Mouse (Mus musculus) heart, embryonic 10.5 days (tissue): ENCODE measurements around the gene Spg20. TPM values are rescaled to one million over a fixed set of nuclear protein-coding genes. Genes with fewer than 3 reads are reported as not detected.

Source experiments
- DNase-seq: peaks from one replicate; pipeline ENCODE4 v3.0.0-alpha.2; 2017; ENCODE audit warnings: low spot score
- H3K27ac ChIP-seq: fragments of 300-500 bp; sonication (generic); 2 replicates; pipeline ENCODE4 v1.5.1; 2016; ENCODE audit warnings: mild to moderate bottlenecking
- H3K27me3 ChIP-seq: fragments of 300-500 bp; sonication (generic); 2 replicates; pipeline ENCODE4 v1.6.1; 2016; ENCODE audit warnings: mild to moderate bottlenecking; ENCODE audit not compliant: poor library complexity, insufficient read depth, severe bottlenecking
- H3K36me3 ChIP-seq: fragments of 300-500 bp; sonication (generic); 2 replicates; pipeline ENCODE4 v1.6.1; 2016; ENCODE audit warnings: mild to moderate bottlenecking, moderate library complexity
- H3K4me1 ChIP-seq: fragments of 300-500 bp; sonication (generic); 2 replicates; pipeline ENCODE4 v1.6.1; 2016; ENCODE audit warnings: mild to moderate bottlenecking
- H3K4me3 ChIP-seq: fragments of 300-500 bp; sonication (generic); 2 replicates; pipeline ENCODE4 v1.5.1; 2016; ENCODE audit warnings: mild to moderate bottlenecking, moderate library complexity
- H3K9me3 ChIP-seq: fragments of 300-500 bp; sonication (generic); 2 replicates; pipeline ENCODE4 v1.6.1; 2016; ENCODE audit warnings: mild to moderate bottlenecking, moderate library complexity
- WGBS: fragments of 180-500 bp; shearing (Covaris S2); methylation state at CpG from one replicate; pipeline ENCODE4 v1.1.7; 2016; 5-methylcytosine and 5-hydroxymethylcytosine counted together
- polyA plus RNA-seq: library from polyadenylated mRNA; unstranded; fragments of >200 nt; fragmentation: Nextera tagmentation; extraction: Ambion mirVana; gene quantifications from 2 replicates; pipeline ENCODE4 v1.2.1, GENCODE M21; 2016

Spg20 gene
- polyA plus RNA-seq, 1 experiment from 2014 or later, result 54.9 TPM

GRCm38 (mm10) chr3:55105372-55106023, 6.4 kb upstream of the Spg20 start:
- no peaks in the 10 kb centered on the region for H3K36me3 ChIP-seq
- peak overlapping the region; percentile 36; the same call in 1 of the 2 replicates for H3K27ac ChIP-seq
- peaks cover 6% of the 10 kb centered on the region; the same call in 1 of the 2 replicates for H3K4me1 ChIP-seq
- H3K27me3 ChIP-seq, result no peaks in the 10 kb centered on the region
- no peaks in the 10 kb centered on the region for H3K9me3 ChIP-seq
- no peak for DNase-seq
- H3K4me3 ChIP-seq, result no peak overlapping the region
- WGBS, result 53% methylated on average over 14 of the region's 14 CpGs

- Histone ChIP-seq H3K36me3 (no peaks in the 10 kb centered on the region), H3K27ac (no peak overlapping the region), H3K4me1 (peaks cover 6% of the 10 kb centered on the region; the same call in 1 of the 2 replicates), H3K4me3 (no peak overlapping the region), H3K27me3 (no peaks in the 10 kb centered on the region), H3K9me3 (no peaks in the 10 kb centered on the region)
- DNase-seq, result no peak
- 84% methylated on average over 17 of the region's 17 CpGs for WGBS
Measured at GRCm38 (mm10) chr3:55106051-55106450, 5.9 kb upstream of the Spg20 start.

DNA sequence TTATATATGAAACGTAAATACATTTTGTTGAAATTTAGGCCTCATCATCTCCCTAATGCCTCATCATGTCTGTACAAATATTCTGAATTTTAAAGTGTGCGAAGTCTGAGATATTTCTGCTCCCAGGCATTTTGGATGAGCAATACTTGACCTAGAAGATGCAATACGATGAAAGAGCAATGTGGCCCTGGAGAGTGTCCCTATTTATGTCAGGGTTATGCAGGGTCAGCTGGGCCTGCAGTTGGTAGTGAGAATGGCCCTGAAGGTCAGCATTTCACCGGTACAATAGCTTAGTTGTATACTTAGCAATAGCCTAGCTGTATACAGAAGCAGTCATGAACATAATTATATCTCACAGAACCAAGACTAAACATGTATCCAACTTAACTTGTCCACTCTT, 2.8 kb upstream of the Spg20 start:
- peaks cover 17% of the 10 kb centered on the region for H3K4me1 ChIP-seq
- 79% methylated on average over 4 of the region's 4 CpGs for WGBS
- no peak overlapping the region for H3K27ac ChIP-seq
- DNase-seq, result no peak
- no peaks in the 10 kb centered on the region for H3K9me3 ChIP-seq
- H3K27me3 ChIP-seq, result no peaks in the 10 kb centered on the region
- H3K36me3 ChIP-seq, result no peaks in the 10 kb centered on the region
- no peak overlapping the region for H3K4me3 ChIP-seq

GRCm38 (mm10) chr3:55112710-55113415, 955 bp downstream of the Spg20 start:
- Histone ChIP-seq H3K27me3 (no peaks in the 10 kb centered on the region), H3K27ac (peak overlapping the region; percentile 97), H3K36me3 (peaks cover 12% of the 10 kb centered on the region), H3K9me3 (no peaks in the 10 kb centered on the region), H3K4me1 (peaks cover 31% of the 10 kb centered on the region), H3K4me3 (peak overlapping the region; percentile 88)
- no peak for DNase-seq
- 56% methylated on average over 16 of the region's 16 CpGs for WGBS

- no peak for DNase-seq
- Histone ChIP-seq H3K27me3 (no peaks in the 10 kb centered on the region), H3K4me1 (peaks cover 35% of the 10 kb centered on the region), H3K36me3 (peaks cover 28% of the 10 kb centered on the region), H3K4me3 (no peak overlapping the region), H3K9me3 (no peaks in the 10 kb centered on the region), H3K27ac (peak overlapping the region; percentile 36; the same call in 1 of the 2 replicates)
- 52% methylated on average over 7 of the region's 7 CpGs for WGBS
Measured at GRCm38 (mm10) chr3:55114313-55115065, 2.6 kb downstream of the Spg20 start.

GRCm38 (mm10) chr3:55115071-55115470, 3.2 kb downstream of the Spg20 start:
- Histone ChIP-seq H3K4me3 (no peak overlapping the region), H3K4me1 (peaks cover 35% of the 10 kb centered on the region), H3K9me3 (no peaks in the 10 kb centered on the region), H3K27ac (no peak overlapping the region; the same call in 1 of the 2 replicates), H3K27me3 (no peaks in the 10 kb centered on the region), H3K36me3 (peaks cover 34% of the 10 kb centered on the region)
- whole genome bisulfite sequencing, result 51% methylated on average over 1 of the region's 1 CpGs
- no peak for DNase-seq

DNA sequence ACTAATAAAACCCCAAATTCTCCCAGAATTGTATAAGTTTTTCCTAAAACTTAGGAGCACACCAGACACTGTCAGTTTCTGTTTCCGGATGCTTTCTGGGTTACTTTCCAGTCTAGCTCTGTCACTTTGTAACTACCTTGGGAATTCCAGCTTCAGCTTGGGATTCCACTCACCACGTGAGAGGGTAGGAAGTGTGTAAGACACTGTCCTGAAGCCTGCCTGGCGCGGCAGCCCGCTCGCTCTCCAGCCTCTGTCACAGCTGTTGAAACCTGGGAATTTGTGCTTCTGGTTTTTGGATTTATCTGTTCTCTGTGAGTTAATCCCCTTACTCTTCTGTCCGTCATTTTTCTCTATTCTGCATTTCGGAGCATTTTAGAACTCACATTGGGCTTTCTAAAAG, 4.1 kb downstream of the Spg20 start:
- H3K36me3 ChIP-seq, result peaks cover 41% of the 10 kb centered on the region
- no peak for DNase-seq
- H3K4me3 ChIP-seq, result no peak overlapping the region
- no peaks in the 10 kb centered on the region for H3K27me3 ChIP-seq
- H3K9me3 ChIP-seq, result no peaks in the 10 kb centered on the region
- 56% methylated on average over 8 of the region's 8 CpGs for WGBS
- no peak overlapping the region for H3K27ac ChIP-seq
- H3K4me1 ChIP-seq, result peaks cover 42% of the 10 kb centered on the region

DNA sequence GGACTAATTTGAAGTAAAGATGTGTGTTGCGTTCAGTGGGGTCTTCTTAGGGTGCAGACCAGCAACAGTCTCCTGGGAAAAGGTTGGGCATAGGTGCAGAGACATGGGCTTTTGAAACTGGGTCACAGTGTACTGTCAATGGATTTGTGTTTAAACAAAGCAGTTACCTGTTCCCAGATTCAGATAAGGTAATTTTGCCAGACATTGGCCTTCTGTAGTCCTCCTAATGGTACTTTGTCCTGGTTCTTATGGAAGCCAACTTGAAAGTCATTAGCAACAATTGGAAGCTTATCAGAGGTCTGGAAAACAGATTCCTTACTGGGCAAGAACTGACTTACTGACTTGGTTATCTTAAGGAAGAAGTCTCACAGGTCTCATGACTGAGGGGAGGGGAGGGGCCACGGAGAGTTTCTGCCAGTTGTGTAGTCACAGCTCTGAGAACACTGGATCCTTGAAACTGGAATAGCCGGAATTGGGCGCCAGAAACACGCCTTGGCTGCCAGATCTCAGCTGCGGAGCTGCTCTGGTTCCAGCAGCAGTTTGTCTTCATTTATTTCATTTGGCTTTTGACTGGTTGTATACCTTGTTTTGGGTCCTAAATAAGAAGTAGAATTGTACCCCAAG, 7.5 kb downstream of the Spg20 start:
- H3K36me3 ChIP-seq, result peaks cover 74% of the 10 kb centered on the region
- H3K27ac ChIP-seq, result no peak overlapping the region
- H3K27me3 ChIP-seq, result no peaks in the 10 kb centered on the region
- no peaks in the 10 kb centered on the region for H3K9me3 ChIP-seq
- peaks cover 28% of the 10 kb centered on the region for H3K4me1 ChIP-seq
- no peak overlapping the region for H3K4me3 ChIP-seq
- no peak for DNase-seq
- WGBS, result 83% methylated on average over 6 of the region's 6 CpGs

DNA sequence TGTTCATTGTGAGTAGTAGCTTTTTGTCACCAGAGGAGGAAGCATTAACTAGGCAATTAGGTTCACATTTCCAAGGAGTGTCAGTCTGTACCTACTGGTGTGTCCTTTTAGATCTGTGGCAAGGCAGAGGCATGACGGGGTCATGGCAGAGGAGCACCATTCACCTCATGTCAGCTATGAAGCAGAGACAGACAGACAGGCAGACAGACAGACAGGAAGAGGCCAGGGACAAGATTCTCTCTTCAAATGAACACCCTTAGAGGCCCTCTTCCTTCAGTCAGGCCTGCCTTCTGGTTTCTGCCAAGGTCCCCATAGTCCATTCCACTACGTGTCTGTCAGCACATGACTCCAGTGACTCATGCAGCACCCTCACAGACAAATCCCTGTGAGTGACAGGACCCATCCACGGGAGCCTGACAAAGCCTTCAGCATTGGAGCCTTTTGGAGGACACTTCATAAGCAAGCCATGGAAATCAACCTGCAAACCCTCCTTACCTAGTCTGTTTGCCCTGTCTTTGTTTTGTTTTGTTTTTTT, 10.5 kb downstream of the Spg20 start:
- Histone ChIP-seq H3K9me3 (no peaks in the 10 kb centered on the region), H3K36me3 (peaks cover 94% of the 10 kb centered on the region), H3K27me3 (no peaks in the 10 kb centered on the region), H3K4me1 (peaks cover 11% of the 10 kb centered on the region; the same call in 1 of the 2 replicates), H3K4me3 (no peak overlapping the region), H3K27ac (no peak overlapping the region)
- 67% methylated on average over 3 of the region's 3 CpGs for WGBS
- DNase-seq, result no peak

- Histone ChIP-seq H3K27ac (no peak overlapping the region), H3K4me3 (no peak overlapping the region), H3K9me3 (no peaks in the 10 kb centered on the region), H3K27me3 (no peaks in the 10 kb centered on the region), H3K36me3 (peaks cover 94% of the 10 kb centered on the region), H3K4me1 (peaks cover 11% of the 10 kb centered on the region; the same call in 1 of the 2 replicates)
- no peak for DNase-seq
- 94% methylated on average over 4 of the region's 4 CpGs for WGBS
Measured at GRCm38 (mm10) chr3:55123064-55123463, 11.2 kb downstream of the Spg20 start.

GRCm38 (mm10) chr3:55129181-55129692, 17.3 kb downstream of the Spg20 start:
- H3K27me3 ChIP-seq, result no peaks in the 10 kb centered on the region
- DNase-seq, result no peak
- no peak overlapping the region for H3K27ac ChIP-seq
- H3K9me3 ChIP-seq, result no peaks in the 10 kb centered on the region
- no peaks in the 10 kb centered on the region for H3K4me1 ChIP-seq
- H3K36me3 ChIP-seq, result peaks cover 89% of the 10 kb centered on the region
- no peak overlapping the region for H3K4me3 ChIP-seq
- WGBS, result 89% methylated on average over 4 of the region's 4 CpGs

- DNase-seq, result no peak
- no peaks in the 10 kb centered on the region for H3K27me3 ChIP-seq
- no peak overlapping the region for H3K4me3 ChIP-seq
- H3K4me1 ChIP-seq, result no peaks in the 10 kb centered on the region
- H3K9me3 ChIP-seq, result no peaks in the 10 kb centered on the region
- no peak overlapping the region for H3K27ac ChIP-seq
- WGBS, result 88% methylated on average over 6 of the region's 6 CpGs
- H3K36me3 ChIP-seq, result peaks cover 92% of the 10 kb centered on the region
Measured at GRCm38 (mm10) chr3:55131576-55132233, 19.8 kb downstream of the Spg20 start.
